Mouse (Mus musculus) T-helper 2 cell (primary cell): ENCODE data around the gene Nos1.
"Not testable (repeated sequence)": the region's sequence is repeated elsewhere in the genome, so short reads cannot be mapped to it uniquely, and the experiment has no call there.

ENCODE experiments used
- in situ Hi-C: fragments of 300-600 bp; cut with MboI, MseI; formaldehyde crosslinking; loops from one replicate; pipeline ENCODE4 v1.15.1; 2025; ENCODE audit warnings: high pct_unique_total_duplicates

The Nos1 gene

GRCm38 (mm10) chr5:117839501-117839900 lies 58.7 kb downstream of the Nos1 start:
- in situ Hi-C loops, result loop anchor here (5.0 to 10.0 kb wide), 3 partner anchors 88 to 332 kb away; no protein-coding TSS in a partner anchor

DNA sequence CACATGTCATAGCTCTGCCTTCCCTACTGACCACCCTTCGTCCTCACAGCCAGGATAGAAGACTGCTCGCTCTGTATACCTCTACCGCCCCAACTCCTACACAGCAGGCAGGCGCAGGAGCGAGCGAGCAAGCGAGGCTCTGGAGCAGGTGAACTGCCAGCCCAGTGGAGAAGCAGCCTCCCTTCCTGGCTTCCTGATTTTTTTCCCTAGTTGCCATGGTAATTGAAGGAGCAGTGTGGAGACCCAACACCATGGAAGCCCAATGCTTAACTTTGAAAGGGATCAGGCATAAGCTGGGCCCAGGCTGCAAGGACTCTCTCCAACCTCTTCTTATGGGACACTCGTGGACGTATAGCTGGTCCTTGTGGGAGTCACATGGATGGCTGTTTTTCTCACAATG lies 59.4 kb downstream of the Nos1 start:
- in situ Hi-C loops, result no loop called here

DNA sequence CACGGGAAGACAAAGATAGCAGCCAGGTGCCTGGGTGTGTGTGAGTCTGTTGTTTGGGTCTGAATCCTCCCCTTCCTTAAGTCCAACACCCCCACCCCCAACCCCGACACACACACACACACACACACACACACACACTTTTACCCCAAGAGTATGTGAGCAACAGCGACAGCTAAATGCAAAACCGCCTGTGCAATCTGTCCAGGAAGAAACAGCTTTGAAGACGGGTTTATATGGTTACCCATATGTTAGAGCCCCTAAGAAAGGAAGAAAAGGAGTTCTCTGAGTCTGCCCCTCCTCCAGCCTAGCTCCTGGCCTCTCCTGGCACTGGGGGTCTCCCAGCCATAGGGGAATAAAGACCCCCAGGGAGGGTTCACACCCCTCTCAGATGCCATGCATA lies 60.2 kb downstream of the Nos1 start:
- in situ Hi-C loops, result no loop called here

DNA sequence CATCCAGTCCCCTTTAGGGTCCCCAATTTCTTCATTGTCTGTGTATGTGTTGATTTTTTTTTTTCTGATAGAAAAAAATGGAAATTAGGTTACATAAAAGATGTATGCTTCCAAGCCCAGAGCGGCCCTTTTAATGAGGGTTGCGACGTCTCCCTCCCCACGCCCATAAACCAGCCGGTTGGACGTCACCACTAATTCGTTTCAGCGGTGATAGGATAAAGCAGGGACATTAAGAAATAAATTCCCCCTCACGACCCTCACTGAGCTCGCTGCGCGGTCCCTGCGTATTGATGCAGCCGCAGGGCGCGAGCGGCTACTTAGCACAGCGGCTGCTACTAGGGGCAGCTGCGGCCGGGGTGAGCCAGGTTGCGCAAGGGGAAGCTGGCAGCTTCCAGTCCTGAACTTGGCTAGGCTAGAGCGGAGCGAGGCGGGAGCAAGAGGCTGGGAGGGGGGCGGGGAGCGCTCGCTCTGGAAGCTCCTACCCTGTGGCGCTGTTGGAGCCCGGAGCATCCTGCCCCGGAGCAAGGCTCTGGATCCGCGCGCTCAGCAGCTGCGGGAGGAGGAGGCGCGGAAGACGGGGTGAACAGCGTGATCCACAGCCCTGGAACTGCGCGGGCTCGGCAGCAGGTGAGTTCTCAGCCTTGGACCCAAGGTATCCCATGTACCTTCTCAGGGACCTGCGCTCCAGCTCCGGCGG lies 61.0 kb downstream of the Nos1 start:
- in situ Hi-C loops, result no loop called here

GRCm38 (mm10) chr5:117842699-117843098 lies 61.9 kb downstream of the Nos1 start:
- in situ Hi-C loops, result no loop called here

- in situ Hi-C loops, result no loop called here
Measured at GRCm38 (mm10) chr5:117844611-117845010, 63.8 kb downstream of the Nos1 start.

- in situ Hi-C loops, result no loop called here
Measured at GRCm38 (mm10) chr5:117850474-117850873, 69.6 kb downstream of the Nos1 start.

DNA sequence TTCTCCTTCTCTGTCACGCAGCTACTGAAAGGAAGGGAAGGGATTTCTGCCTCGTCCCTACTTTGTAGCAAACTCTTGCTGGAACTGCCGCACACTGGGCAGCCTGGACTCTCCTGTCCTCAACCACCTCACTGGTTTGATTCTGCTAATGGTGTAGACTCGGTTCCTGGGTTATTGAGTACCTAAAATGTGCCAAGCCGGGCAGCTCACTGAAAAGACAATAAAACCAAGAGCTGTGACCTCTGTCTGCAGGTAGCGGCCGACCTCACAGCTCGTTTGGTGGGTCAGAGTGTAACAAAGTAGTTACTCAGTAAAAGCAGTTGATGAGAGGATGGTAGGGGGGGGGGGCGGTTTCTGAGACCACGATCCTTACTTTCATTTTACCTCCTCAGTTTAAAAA lies 72.9 kb downstream of the Nos1 start:
- in situ Hi-C loops, result no loop called here

DNA sequence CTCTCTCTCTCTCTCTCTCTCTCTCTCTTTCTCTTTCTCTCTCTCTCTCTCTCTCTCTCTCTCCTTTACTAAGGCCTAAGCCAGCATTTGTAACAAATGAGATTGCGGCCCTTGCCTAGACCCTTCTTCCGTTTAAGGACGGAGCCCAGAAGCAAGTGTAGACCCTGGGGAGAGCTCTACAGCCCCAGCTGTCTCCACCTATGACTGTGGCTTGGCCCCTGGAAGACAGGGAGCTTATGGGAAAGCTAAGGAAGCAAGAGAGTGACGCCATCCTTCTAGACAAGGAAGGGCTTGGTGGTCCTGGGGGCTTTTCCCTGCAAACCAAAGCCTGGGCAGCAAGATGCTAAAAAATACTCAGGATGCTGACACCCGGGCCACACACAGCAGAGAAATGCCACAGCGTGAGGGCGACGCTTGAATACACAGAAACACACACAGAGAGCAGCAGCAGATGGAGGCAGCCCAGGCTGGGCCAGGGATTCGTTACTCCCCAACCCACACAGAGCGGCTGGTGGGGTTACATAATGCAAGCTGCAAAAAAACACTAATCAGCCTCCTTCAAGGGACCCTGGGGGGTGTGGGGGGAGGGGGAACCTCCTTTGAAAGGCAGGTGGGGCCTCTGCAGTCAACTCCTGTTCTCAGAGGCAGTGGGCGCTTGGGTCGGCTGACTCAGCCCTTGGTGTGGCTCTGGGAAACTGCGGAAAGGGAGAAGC lies 83.9 kb downstream of the Nos1 start:
- in situ Hi-C loops, result no loop called here

GRCm38 (mm10) chr5:117865876-117866275 lies 85.0 kb downstream of the Nos1 start:
- in situ Hi-C loops, result no loop called here

GRCm38 (mm10) chr5:117871614-117872013 lies 90.8 kb downstream of the Nos1 start:
- in situ Hi-C loops, result no loop called here

DNA sequence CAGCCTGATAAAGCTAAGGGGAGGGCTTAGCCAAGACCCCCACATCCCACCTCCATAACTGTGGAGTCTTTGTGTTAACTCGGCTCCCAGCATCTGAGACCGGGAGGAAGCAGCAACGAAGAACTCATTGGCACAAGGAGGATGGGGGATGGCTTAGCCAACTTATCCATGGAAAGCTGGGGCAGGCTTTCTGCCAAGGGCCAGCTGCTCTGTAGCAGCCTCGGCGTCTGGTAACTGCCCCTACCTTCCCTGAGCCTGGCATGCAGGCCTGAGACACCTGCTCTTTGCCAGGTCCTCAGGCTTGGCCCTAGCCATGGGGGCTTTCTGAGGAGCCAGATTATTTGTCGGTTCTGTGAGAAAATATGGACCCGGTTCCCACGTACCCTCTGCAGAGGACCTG lies 93.0 kb downstream of the Nos1 start:
- in situ Hi-C loops, result no loop called here

DNA sequence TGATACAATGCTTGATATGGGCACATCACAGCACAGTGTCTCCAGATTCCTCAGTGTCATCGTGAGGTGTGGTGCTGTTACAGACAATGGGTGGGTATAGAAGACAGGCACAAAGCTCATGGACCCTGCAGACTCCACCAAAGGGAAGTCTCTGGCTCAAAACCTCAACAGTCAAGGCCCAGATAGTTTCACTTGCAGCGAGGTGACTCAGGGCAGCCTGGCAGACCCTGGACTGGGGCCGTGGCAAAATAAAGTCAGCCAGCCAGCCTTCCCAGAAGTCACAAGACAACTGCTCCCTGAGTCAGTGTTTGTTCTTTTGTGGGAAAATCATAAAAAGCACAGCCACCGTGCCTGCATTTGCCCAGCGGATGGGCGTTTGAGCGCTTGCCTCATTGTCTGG lies 93.4 kb downstream of the Nos1 start:
- in situ Hi-C loops, result no loop called here

DNA sequence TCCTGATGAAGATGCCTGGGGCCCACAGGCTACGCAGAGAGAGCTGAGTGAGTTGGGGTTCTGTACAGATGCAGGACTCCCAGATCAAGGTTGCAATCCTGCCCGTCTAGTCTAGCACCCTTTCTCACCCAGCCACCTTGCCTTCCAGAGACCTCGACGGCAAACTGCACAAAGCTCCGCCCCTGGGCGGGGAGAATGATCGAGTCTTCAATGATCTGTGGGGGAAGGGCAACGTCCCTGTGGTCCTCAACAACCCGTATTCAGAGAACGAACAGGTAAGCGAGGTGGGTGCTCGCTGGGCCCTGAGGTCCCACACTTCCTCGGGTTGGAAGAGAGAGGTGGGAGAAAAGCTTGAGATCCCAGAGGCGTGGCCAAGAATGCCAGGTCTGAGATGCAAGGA lies 98.3 kb downstream of the Nos1 start:
- in situ Hi-C loops, result no loop called here

DNA sequence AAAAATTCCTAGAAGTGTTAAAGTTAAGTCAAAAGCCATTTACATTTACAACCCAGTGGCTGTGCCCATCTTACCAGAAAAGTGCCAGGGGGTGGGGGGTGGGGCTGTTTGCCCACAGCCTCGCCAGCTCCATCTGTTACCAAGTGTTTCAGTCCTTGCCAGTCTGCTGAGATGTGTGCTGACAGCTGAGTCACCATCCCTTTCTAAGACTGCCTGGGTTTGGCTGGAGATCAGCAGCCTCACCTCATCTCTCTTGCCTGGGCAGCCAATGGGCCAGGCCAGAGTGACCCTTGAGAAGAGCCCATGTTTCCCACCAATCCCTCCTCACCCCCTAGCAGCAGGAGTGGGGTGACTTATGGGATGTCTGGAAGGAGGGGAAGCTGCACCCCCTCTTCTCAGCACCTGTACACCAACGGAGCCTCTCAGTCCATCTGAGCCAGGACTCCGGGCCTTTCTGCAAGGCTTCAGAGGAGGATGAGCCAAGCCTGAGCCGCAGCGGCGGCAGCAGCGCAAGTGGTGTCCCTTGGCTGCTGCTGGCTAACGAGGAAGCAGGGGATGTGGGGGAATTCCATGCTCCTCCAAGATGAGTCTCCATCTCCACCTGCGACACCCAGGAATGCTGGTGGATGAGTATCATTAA lies 100.2 kb downstream of the Nos1 start:
- in situ Hi-C loops, result no loop called here

GRCm38 (mm10) chr5:117882411-117882810 lies 101.6 kb downstream of the Nos1 start:
- in situ Hi-C loops, result not testable (repeated sequence)

DNA sequence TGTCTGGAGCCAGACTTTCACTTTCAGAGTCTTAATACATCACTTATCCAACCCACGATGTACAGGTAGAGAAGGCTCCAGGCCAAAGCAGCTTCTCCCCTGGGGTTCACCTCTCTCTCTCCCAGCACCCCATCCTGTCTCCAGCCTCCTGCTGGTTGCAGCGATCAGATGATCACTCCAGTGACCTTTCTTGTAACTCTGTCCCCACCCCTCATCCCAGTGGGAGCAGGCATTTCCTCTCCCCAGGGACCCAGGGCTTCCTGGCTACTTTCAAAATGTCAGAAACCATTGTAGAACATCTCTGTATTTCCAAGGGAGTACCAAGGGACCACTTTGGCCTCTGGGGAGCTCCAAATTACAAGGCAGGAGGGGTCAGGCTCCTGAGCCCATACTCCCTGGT lies 104.2 kb downstream of the Nos1 start:
- in situ Hi-C loops, result no loop called here

DNA sequence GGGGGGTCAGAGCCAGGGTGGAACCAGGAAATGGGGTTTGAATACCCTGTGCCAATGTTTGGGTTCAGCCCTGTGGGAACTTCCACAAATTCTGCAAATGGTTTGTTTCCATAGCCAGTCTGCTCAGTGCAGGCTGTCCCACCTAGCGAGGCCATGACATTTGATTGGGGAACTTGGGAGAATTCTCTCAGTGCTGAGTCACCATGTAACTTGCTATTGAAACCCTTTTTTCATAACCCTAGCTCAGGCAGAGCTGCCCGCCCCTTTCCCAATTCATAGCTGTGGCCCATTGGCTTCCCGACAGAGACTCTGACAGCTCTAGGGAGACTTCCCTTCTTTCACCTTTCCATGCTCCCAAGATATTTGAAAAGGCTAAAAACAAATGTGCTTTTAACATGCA lies 107.3 kb downstream of the Nos1 start:
- in situ Hi-C loops, result no loop called here

- in situ Hi-C loops, result no loop called here
Measured at GRCm38 (mm10) chr5:117888946-117889345, 108.1 kb downstream of the Nos1 start.

DNA sequence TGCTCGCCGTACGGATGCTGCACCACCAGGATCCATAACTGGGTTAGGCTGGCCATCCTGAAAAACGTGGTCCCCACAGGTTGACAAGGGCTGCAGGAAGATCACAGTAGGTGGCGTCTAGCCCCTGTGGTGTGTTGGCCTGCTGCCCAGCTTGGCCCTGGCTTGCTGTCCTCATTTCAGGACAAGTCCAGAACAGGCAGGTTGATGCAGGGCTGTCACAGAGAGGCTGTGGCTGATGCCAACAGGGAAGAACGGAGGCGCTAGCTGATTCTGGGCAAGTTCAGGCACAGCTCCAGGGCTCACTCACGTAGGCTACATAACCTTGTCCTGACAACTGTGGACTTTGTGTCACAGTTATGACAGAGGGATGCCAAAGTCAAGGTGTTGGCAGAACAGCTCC lies 108.7 kb downstream of the Nos1 start:
- in situ Hi-C loops, result no loop called here

- in situ Hi-C loops, result no loop called here
Measured at GRCm38 (mm10) chr5:117890871-117891270, 110.0 kb downstream of the Nos1 start.

DNA sequence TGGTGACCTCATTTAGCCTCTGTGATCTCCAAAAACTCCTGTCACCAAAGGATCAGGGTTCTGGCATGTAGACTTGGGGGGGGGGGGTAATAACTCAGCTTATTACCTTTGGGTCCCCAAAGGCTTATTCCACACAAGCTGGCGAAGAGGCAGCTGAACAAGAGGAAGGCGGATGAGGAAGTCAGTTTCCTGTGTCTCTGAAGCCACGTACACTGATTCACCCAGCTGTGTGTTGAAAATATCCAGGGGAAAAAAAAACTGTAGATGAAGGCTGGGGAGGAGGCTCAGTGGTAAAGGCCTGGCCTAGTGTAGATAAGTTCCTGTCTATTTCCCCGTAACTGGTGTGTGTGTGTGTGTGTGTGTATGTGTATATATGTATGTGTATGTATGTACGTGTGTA lies 110.7 kb downstream of the Nos1 start:
- in situ Hi-C loops, result no loop called here

GRCm38 (mm10) chr5:117894050-117894449 lies 113.2 kb downstream of the Nos1 start:
- in situ Hi-C loops, result no loop called here
